ENCODE assay signal across 9 mouse cellular contexts in genomic region chr1:91038010-91038409, GRCm38 (mm10). TPM values are rescaled to one million over a fixed set of nuclear protein-coding genes. Genes with fewer than 3 reads are reported as not detected.
DNase-seq lines count a peak whose midpoint lies in the region; ATAC-seq and TF ChIP-seq lines count a peak whose summit lies in the region.
"Had no signal": no experiment of that assay in that cellular context is flagged by ENCODE, and none has a peak within 500 bp of the region (broad histone marks: within the 10 kb centered on the region; RNA-seq: fewer than 3 reads in every experiment).

No protein-coding gene starts in this region.

- peak; percentile 46 for DNase-seq in kidney, adult 9 months
- DNase-seq in kidney, adult 18-20 months = no peak
- no peak for DNase-seq in embryo, embryonic 10.5 days (ENCODE audit: low spot score)
- no peak for DNase-seq in frontal cortex, postnatal 25 days (ENCODE audit: low spot score in 2 of 2)

- no peak for TF ChIP-seq POLR2A in ES-Bruce4 (IDR thresholded peaks at IDR 0.05; ENCODE audit: insufficient read depth, low read length)

- peaks cover 7% of the 10 kb centered on the region for H3K4me1 ChIP-seq in ES-Bruce4 (ENCODE audit: control insufficient read depth, insufficient read depth, low read length)
- peaks cover 58% of the 10 kb centered on the region for H3K4me1 ChIP-seq in heart, embryonic 16.5 days (ENCODE audit: control insufficient read depth, insufficient read depth, low read length)
- H3K4me1 ChIP-seq in midbrain, embryonic 15.5 days = peaks cover 8% of the 10 kb centered on the region; the same call in 1 of the 2 replicates

- no peak for TF ChIP-seq EP300 in ES-Bruce4 (IDR thresholded peaks at IDR 0.05; ENCODE audit: insufficient read depth, low read depth, low read length)

- no peaks in the 10 kb centered on the region for H3K36me3 ChIP-seq in ES-Bruce4 (ENCODE audit: control insufficient read depth, insufficient read depth, low read length, poor library complexity, severe bottlenecking)
- H3K36me3 ChIP-seq in heart, embryonic 16.5 days (ENCODE audit: control insufficient read depth, insufficient read depth) = no peaks in the 10 kb centered on the region
- H3K36me3 ChIP-seq in midbrain, embryonic 15.5 days (replicated peaks) = no peaks in the 10 kb centered on the region
- H3K36me3 ChIP-seq: midbrain, embryonic 12.5 days had no signal

- 70% methylated on average over 6 of the region's 6 CpGs for WGBS in heart, embryonic 16.5 days
- 80% methylated on average over 6 of the region's 6 CpGs for WGBS in midbrain, embryonic 15.5 days

- H3K27me3 ChIP-seq in ES-Bruce4 (ENCODE audit: control insufficient read depth, insufficient read depth, low read length, poor library complexity, severe bottlenecking) = no peaks in the 10 kb centered on the region
- H3K27me3 ChIP-seq in heart, embryonic 16.5 days (ENCODE audit: control insufficient read depth, insufficient read depth, low read length) = no peaks in the 10 kb centered on the region
- H3K27me3 ChIP-seq in midbrain, embryonic 15.5 days (replicated peaks) = no peaks in the 10 kb centered on the region
- H3K27me3 ChIP-seq: midbrain, embryonic 12.5 days had no signal

- H3K9ac ChIP-seq in ES-Bruce4 (ENCODE audit: low read depth, poor library complexity, severe bottlenecking) = no peak overlapping the region
- H3K9ac ChIP-seq in heart, embryonic 16.5 days (ENCODE audit: low read length) = no peak overlapping the region
- no peak overlapping the region for H3K9ac ChIP-seq in midbrain, embryonic 15.5 days
- H3K9ac ChIP-seq: midbrain, embryonic 12.5 days had no signal

- H3K4me3 ChIP-seq in ES-Bruce4 (ENCODE audit: low read depth, low read length) = no peak overlapping the region
- H3K4me3 ChIP-seq in heart, embryonic 16.5 days (ENCODE audit: low read length) = no peak overlapping the region
- H3K4me3 ChIP-seq in midbrain, embryonic 15.5 days = no peak overlapping the region
- H3K4me3 ChIP-seq: midbrain, embryonic 12.5 days had no signal

- no peak overlapping the region for H3K27ac ChIP-seq in ES-Bruce4 (ENCODE audit: insufficient read depth, low read length)
- H3K27ac ChIP-seq in heart, embryonic 16.5 days (ENCODE audit: low read length) = peak overlapping the region; percentile 59
- no peak overlapping the region for H3K27ac ChIP-seq in midbrain, embryonic 15.5 days
- H3K27ac ChIP-seq: midbrain, embryonic 12.5 days had no signal

- no peaks in the 10 kb centered on the region for H3K9me3 ChIP-seq in ES-Bruce4 (replicated peaks; ENCODE audit: control insufficient read depth, insufficient read depth, low read length, poor library complexity, severe bottlenecking)
- no peaks in the 10 kb centered on the region for H3K9me3 ChIP-seq in heart, embryonic 16.5 days (replicated peaks; ENCODE audit: control insufficient read depth, low read length)
- H3K9me3 ChIP-seq in midbrain, embryonic 15.5 days = no peaks in the 10 kb centered on the region
- H3K9me3 ChIP-seq: midbrain, embryonic 12.5 days had no signal

- no peak overlapping the region for H3K4me2 ChIP-seq in heart, embryonic 16.5 days (ENCODE audit: low read depth, low read length)
- H3K4me2 ChIP-seq in midbrain, embryonic 15.5 days = no peak overlapping the region
- H3K4me2 ChIP-seq: midbrain, embryonic 12.5 days had no signal

- peak; percentile 55 for TF ChIP-seq CTCF in ES-Bruce4 (IDR thresholded peaks at IDR 0.05; ENCODE audit: low read depth, low read length)

- ATAC-seq in heart, embryonic 16.5 days (replicated peaks; ENCODE audit: extremely low read depth, insufficient read depth, low FRiP score) = no peak
- ATAC-seq in neutrophil, adult 5-6 weeks (ENCODE audit: extremely low read depth, insufficient number of reproducible peaks, low FRiP score, poor library complexity, severe bottlenecking) = peak; percentile 81
- ATAC-seq in midbrain, embryonic 15.5 days (replicated peaks) = no peak

RNA-seq across cellular contexts. Expression of gene Lrrfip1, which starts 39.5 kb away (rescaled TPM):
- 88.7 and 97.2 TPM in 2 replicates for polyA plus RNA-seq in ES-Bruce4 (2011; ENCODE audit: insufficient read depth, insufficient read length, low read depth, missing spikeins)
- 156 TPM in 2 replicates for polyA plus RNA-seq in heart, embryonic 16.5 days (2015; fragmentation: Nextera tagmentation; extraction: Ambion mirVana)
- total RNA-seq in neutrophil, adult 5-6 weeks (2017) = 247 and 262 TPM in 2 replicates
- polyA plus RNA-seq in midbrain, embryonic 15.5 days (2015; fragmentation: Nextera tagmentation; extraction: Ambion mirVana) = 34.3 and 38.0 TPM in 2 replicates
